Mouse (Mus musculus) embryonic facial prominence, embryonic 11.5 days (tissue): Measurements from ENCODE around the gene Aldh5a1. TPM values are rescaled to one million over a fixed set of nuclear protein-coding genes. Genes with fewer than 3 reads are reported as not detected.

Source experiments
- ATAC-seq: fragments of 200-750 bp; cut with Nextera tagmentation; replicated peaks from 2 replicates; pipeline ENCODE4 v1.8.0; 2017; ENCODE audit warnings: low read depth; ENCODE audit not compliant: insufficient number of reproducible peaks, low FRiP score, low TSS enrichment
- DNase-seq: peaks from one replicate; pipeline ENCODE4 v3.0.0-alpha.2; 2015; ENCODE audit warnings: low spot score
- H3K27ac ChIP-seq: fragments of 300-500 bp; sonication (generic); replicated peaks from 2 replicates; pipeline ENCODE4 v1.5.1; 2014; ENCODE audit warnings: mild to moderate bottlenecking, low read depth, low read length, control low read depth
- H3K27me3 ChIP-seq: fragments of 300-500 bp; sonication (generic); 2 replicates; pipeline ENCODE4 v1.6.1; 2014; ENCODE audit warnings: mild to moderate bottlenecking, low read length, moderate library complexity, mixed read lengths; ENCODE audit not compliant: control insufficient read depth, insufficient read depth
- H3K36me3 ChIP-seq: fragments of 300-500 bp; sonication (generic); replicated peaks from 2 replicates; pipeline ENCODE4 v1.6.1; 2014; ENCODE audit warnings: low read depth, mild to moderate bottlenecking, low read length, moderate library complexity, mixed read lengths; ENCODE audit not compliant: control insufficient read depth, insufficient read depth
- H3K4me1 ChIP-seq: fragments of 300-500 bp; sonication (generic); 2 replicates; pipeline ENCODE4 v1.6.1; 2014; ENCODE audit warnings: low read length, mixed read lengths; ENCODE audit not compliant: control insufficient read depth, insufficient read depth
- H3K4me2 ChIP-seq: fragments of 300-500 bp; sonication (generic); 2 replicates; pipeline ENCODE4 v1.6.1; 2014; ENCODE audit warnings: low read depth, mild to moderate bottlenecking, control low read depth, low read length, moderate library complexity
- H3K4me3 ChIP-seq: fragments of 300-500 bp; sonication (generic); 2 replicates; pipeline ENCODE4 v1.5.1; 2014; ENCODE audit warnings: low read depth, low read length, control low read depth
- H3K9ac ChIP-seq: fragments of 300-500 bp; sonication (generic); replicated peaks from 2 replicates; pipeline ENCODE4 v1.6.1; 2014; ENCODE audit warnings: mild to moderate bottlenecking, control low read depth, low read length
- H3K9me3 ChIP-seq: fragments of 300-500 bp; sonication (generic); replicated peaks from 2 replicates; pipeline ENCODE4 v1.6.1; 2016; ENCODE audit warnings: mild to moderate bottlenecking, low read length, inconsistent platforms, mixed read lengths; ENCODE audit not compliant: control insufficient read depth
- WGBS: fragments of 180-500 bp; shearing (Covaris S2); extraction: QIAGEN DNeasy Blood & Tissue Kit; methylation state at CpG from one replicate; pipeline ENCODE4 v1.1.7; 2014; 5-methylcytosine and 5-hydroxymethylcytosine counted together
- polyA plus RNA-seq: library from polyadenylated mRNA; unstranded; fragments of >200 nt; fragmentation: Nextera tagmentation; extraction: Ambion mirVana; gene quantifications from 2 replicates; pipeline ENCODE4 v1.2.1, GENCODE M21; 2014

Aldh5a1 gene
- polyA plus RNA-seq, 1 experiment from 2014 or later = 7.5 TPM

GRCm38 (mm10) chr13:24906831-24907570 is 30.5 kb downstream of the Aldh5a1 start:
- ATAC-seq (no peak), DNase-seq (no peak)
- H3K4me3 ChIP-seq = no peak overlapping the region
- no peak overlapping the region for H3K4me2 ChIP-seq
- H3K27me3 ChIP-seq = no peaks in the 10 kb centered on the region
- no peak overlapping the region for H3K27ac ChIP-seq
- WGBS = 79% methylated on average over 11 of the region's 11 CpGs
- H3K36me3 ChIP-seq = no peaks in the 10 kb centered on the region
- H3K4me1 ChIP-seq = no peaks in the 10 kb centered on the region
- H3K9me3 ChIP-seq = no peaks in the 10 kb centered on the region
- H3K9ac ChIP-seq = no peak overlapping the region

- Histone ChIP-seq H3K27me3 (no peaks in the 10 kb centered on the region), H3K27ac (no peak overlapping the region), H3K4me1 (no peaks in the 10 kb centered on the region), H3K4me2 (no peak overlapping the region), H3K9me3 (no peaks in the 10 kb centered on the region), H3K4me3 (no peak overlapping the region), H3K9ac (no peak overlapping the region), H3K36me3 (no peaks in the 10 kb centered on the region)
- ATAC-seq (no peak), DNase-seq (no peak)
- 92% methylated on average over 12 of the region's 12 CpGs for WGBS
Observed at GRCm38 (mm10) chr13:24905422-24905821, 32.0 kb downstream of the Aldh5a1 start.

GRCm38 (mm10) chr13:24903412-24903811 is 34.0 kb downstream of the Aldh5a1 start:
- Histone ChIP-seq H3K9ac (no peak overlapping the region), H3K9me3 (no peaks in the 10 kb centered on the region), H3K36me3 (no peaks in the 10 kb centered on the region), H3K4me3 (no peak overlapping the region), H3K4me1 (no peaks in the 10 kb centered on the region), H3K27ac (no peak overlapping the region), H3K4me2 (no peak overlapping the region), H3K27me3 (no peaks in the 10 kb centered on the region)
- DNase-seq (no peak), ATAC-seq (no peak)
- WGBS = 82% methylated on average over 6 of the region's 6 CpGs

GRCm38 (mm10) chr13:24901916-24902315 is 35.5 kb downstream of the Aldh5a1 start:
- Histone ChIP-seq H3K4me1 (no peaks in the 10 kb centered on the region), H3K27me3 (no peaks in the 10 kb centered on the region), H3K9ac (no peak overlapping the region), H3K9me3 (no peaks in the 10 kb centered on the region), H3K36me3 (no peaks in the 10 kb centered on the region), H3K4me2 (no peak overlapping the region), H3K27ac (no peak overlapping the region), H3K4me3 (no peak overlapping the region)
- WGBS = 91% methylated on average over 2 of the region's 2 CpGs
- no peak for DNase-seq
- no peak for ATAC-seq

DNA sequence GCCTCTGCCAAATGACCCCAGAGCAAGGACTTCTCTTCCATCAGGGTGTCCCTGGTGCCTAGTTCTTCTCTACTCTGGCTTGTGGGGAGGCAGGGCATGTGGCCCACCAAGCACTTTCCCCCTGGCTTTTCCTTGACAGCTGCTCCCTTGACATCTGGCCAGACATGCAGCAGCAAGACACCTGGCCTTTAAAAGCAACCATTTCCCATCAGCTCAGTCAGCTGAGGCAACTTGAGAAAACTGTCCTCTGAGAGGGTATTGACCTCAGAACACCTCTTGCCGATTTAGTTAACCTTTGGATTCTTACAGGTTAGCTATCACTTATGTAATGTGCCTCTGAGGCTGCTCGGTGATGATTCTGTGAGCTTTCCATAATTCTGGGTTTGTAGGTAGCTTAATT is 43.6 kb downstream of the Aldh5a1 start:
- Histone ChIP-seq H3K9ac (no peak overlapping the region), H3K9me3 (no peaks in the 10 kb centered on the region), H3K27ac (no peak overlapping the region), H3K4me2 (no peak overlapping the region), H3K36me3 (no peaks in the 10 kb centered on the region), H3K27me3 (no peaks in the 10 kb centered on the region), H3K4me3 (no peak overlapping the region), H3K4me1 (no peaks in the 10 kb centered on the region)
- WGBS = 79% methylated on average over 2 of the region's 2 CpGs
- no peak for ATAC-seq
- no peak for DNase-seq

DNA sequence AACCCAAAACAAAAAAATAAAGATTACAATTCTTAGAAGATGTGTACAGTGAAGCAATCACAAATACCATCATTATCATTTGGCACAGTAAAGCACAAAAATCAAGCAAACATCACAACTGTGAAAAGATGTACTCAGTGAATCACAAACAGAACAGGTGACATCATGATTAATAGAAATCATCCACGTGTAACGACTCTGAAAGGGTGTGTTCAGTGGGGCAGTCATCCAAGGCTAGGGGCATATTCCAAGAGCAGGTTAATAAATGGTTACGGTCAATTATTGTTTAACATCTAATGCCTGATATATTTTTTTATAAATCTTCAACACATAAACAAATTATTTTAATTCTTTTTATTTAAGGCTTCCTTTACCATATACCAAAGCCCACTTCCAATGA is 44.9 kb downstream of the Aldh5a1 start:
- H3K4me3 ChIP-seq = no peak overlapping the region

DNA sequence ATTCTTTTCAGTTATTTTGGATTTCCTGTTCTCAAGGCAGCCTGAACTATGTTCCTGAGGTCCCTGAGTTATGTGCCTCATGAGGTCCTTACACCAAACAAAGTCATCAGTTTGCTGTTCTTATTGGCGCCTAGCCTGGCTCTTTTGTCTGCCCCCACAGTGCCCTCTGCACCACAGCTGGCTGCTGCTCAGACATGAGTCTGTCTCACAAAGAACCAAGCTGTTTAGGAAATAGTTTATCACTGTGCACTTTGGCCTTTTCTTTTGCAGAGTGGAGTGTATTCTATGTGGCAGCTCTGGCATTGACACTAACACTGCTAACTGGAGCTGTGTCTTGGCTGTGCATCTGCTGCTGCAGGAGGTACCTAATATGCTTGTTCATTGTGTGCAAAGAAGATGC is 47.9 kb downstream of the Aldh5a1 start:
- no peak overlapping the region for H3K9ac ChIP-seq
- no peak overlapping the region for H3K27ac ChIP-seq
- no peak for ATAC-seq
- no peaks in the 10 kb centered on the region for H3K36me3 ChIP-seq
- H3K4me3 ChIP-seq = no peak overlapping the region
- no peaks in the 10 kb centered on the region for H3K9me3 ChIP-seq
- H3K27me3 ChIP-seq = no peaks in the 10 kb centered on the region
- H3K4me1 ChIP-seq = no peaks in the 10 kb centered on the region
- no peak overlapping the region for H3K4me2 ChIP-seq
- DNase-seq = no peak
- 65% methylated on average over 1 of the region's 1 CpGs for WGBS

More for the DNA sequence above, 44.9 kb downstream of the Aldh5a1 start:
- Histone ChIP-seq H3K9ac (no peak overlapping the region), H3K27me3 (no peaks in the 10 kb centered on the region), H3K4me2 (no peak overlapping the region), H3K4me1 (no peaks in the 10 kb centered on the region), H3K27ac (no peak overlapping the region), H3K9me3 (no peaks in the 10 kb centered on the region), H3K36me3 (no peaks in the 10 kb centered on the region)
- DNase-seq (no peak), ATAC-seq (no peak)
- 89% methylated on average over 3 of the region's 3 CpGs for WGBS

DNA sequence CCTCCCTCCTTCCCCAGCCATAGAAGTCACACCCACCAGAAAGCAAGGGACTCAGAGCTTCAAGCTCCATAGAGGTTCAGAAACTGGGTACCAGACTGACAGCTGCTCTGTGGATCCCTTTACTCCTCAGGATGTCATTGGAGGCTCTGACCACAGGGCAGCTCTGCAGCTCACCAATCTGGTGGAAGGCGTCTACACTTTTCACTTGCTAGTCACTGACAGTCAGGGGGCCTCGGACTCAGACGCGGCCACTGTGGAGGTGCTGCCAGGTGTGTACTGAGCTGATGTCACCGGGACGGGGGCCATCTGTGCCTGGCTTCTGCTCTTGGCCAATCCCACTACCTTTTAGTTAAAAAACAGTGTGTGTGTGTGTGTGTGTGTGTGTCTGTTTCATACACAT is 55.0 kb downstream of the Aldh5a1 start:
- no peaks in the 10 kb centered on the region for H3K27me3 ChIP-seq
- no peaks in the 10 kb centered on the region for H3K9me3 ChIP-seq
- H3K27ac ChIP-seq = no peak overlapping the region
- H3K4me3 ChIP-seq = no peak overlapping the region
- DNase-seq = no peak
- H3K36me3 ChIP-seq = no peaks in the 10 kb centered on the region
- no peak overlapping the region for H3K4me2 ChIP-seq
- no peak for ATAC-seq
- WGBS = 87% methylated on average over 6 of the region's 6 CpGs
- no peak overlapping the region for H3K9ac ChIP-seq
- no peaks in the 10 kb centered on the region for H3K4me1 ChIP-seq
